Mouse (Mus musculus): Measurements from ENCODE around the gene Gm4869. TPM values are rescaled to one million over a fixed set of nuclear protein-coding genes. Genes with fewer than 3 reads are reported as not detected.
"Not testable (repeated sequence)": the region's sequence is repeated elsewhere in the genome, so short reads cannot be mapped to it uniquely, and the experiment has no call there.

Gene Gm4869
- polyA plus RNA-seq, 1 experiment from 2014 or later: not detected

GRCm38 (mm10) chr5:140464943-140465342 is 19.5 kb downstream of the Gm4869 start:
- Histone ChIP-seq H3K4me1 (replicated peaks) (no peaks in the 10 kb centered on the region), H3K27ac (ENCODE audit: poor library complexity, severe bottlenecking) (no peak overlapping the region), H3K4me2 (no peak overlapping the region), H3K36me3 (no peaks in the 10 kb centered on the region), H3K9ac (no peak overlapping the region), H3K27me3 (replicated peaks) (0 out of 2 replicates have a peak, but pooled peaks cover 6% of the 10 kb centered on the region), H3K9me3 (replicated peaks) (peaks cover 19% of the 10 kb centered on the region), H3K4me3 (no peak overlapping the region)
- ATAC-seq (ENCODE audit: insufficient number of reproducible peaks, low FRiP score): no peak
- 84% methylated on average over 2 of the region's 2 CpGs for WGBS

DNA sequence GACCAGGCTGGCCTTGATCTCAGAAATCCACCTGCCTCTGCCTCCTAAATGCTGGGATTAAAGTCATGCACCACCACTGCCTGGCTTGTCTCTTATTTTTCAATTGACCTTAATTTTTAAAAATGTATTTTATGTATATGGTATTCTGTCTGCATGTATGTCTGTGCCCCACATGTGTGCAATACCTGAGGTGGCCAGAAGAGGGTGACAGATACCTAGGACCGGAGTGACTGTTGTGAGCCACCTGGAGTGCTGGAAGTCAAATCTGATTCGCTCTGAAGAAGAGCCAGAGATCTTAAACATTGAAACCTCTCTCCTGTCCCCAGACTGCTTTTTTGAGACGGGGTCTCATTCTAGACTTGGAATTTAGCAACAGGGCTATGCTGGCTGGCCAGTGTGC is 26.9 kb downstream of the Gm4869 start:
- Histone ChIP-seq H3K36me3 (no peaks in the 10 kb centered on the region), H3K9me3 (replicated peaks) (peaks cover 9% of the 10 kb centered on the region), H3K4me3 (no peak overlapping the region), H3K4me1 (replicated peaks) (no peaks in the 10 kb centered on the region), H3K27me3 (replicated peaks) (0 out of 2 replicates have a peak, but pooled peaks cover 6% of the 10 kb centered on the region), H3K9ac (no peak overlapping the region), H3K4me2 (no peak overlapping the region), H3K27ac (ENCODE audit: poor library complexity, severe bottlenecking) (no peak overlapping the region)
- WGBS: 65% methylated on average over 3 of the region's 3 CpGs
- ATAC-seq (ENCODE audit: insufficient number of reproducible peaks, low FRiP score): no peak

DNA sequence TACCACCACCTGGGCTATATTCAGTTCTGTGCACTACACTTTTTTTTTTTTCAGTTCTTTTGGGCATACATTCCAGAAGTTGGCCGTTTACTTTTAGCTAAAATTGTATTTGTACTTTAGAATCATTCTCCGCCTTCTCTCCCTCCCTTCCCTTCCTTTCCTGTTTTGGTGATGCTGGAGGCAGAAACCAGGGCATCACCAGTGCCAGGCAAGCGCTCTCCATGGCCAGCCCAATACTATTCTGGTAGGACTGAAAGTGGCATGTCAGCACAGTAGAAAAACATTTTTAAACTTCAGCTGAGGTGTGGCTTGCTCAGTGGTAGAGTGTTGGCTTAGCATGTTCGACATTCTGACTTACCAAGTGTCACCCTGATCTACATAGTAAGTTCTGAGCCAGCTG is 36.0 kb downstream of the Gm4869 start:
- ATAC-seq (ENCODE audit: insufficient number of reproducible peaks, low FRiP score): no peak
- Histone ChIP-seq H3K4me2 (no peak overlapping the region), H3K9ac (no peak overlapping the region), H3K27me3 (replicated peaks) (peaks cover 8% of the 10 kb centered on the region), H3K36me3 (no peaks in the 10 kb centered on the region), H3K4me1 (replicated peaks) (no peaks in the 10 kb centered on the region), H3K27ac (ENCODE audit: poor library complexity, severe bottlenecking) (no peak overlapping the region), H3K4me3 (no peak overlapping the region), H3K9me3 (replicated peaks) (peaks cover 8% of the 10 kb centered on the region; the same call in 1 of the 2 replicates)
- WGBS: 75% methylated on average over 4 of the region's 4 CpGs

GRCm38 (mm10) chr5:140491142-140491541 is 45.7 kb downstream of the Gm4869 start:
- no peak overlapping the region for H3K4me2 ChIP-seq
- WGBS: 56% methylated on average over 6 of the region's 6 CpGs

GRCm38 (mm10) chr5:140492684-140493233 is 47.3 kb downstream of the Gm4869 start:
- Histone ChIP-seq H3K4me1 (replicated peaks) (no peaks in the 10 kb centered on the region), H3K9me3 (replicated peaks) (no peaks in the 10 kb centered on the region), H3K9ac (no peak overlapping the region), H3K27me3 (replicated peaks) (peaks cover 5% of the 10 kb centered on the region), H3K4me2 (no peak overlapping the region), H3K36me3 (no peaks in the 10 kb centered on the region), H3K27ac (ENCODE audit: poor library complexity, severe bottlenecking) (no peak overlapping the region), H3K4me3 (no peak overlapping the region)
- 29% methylated on average over 11 of the region's 11 CpGs for WGBS
- ATAC-seq (ENCODE audit: insufficient number of reproducible peaks, low FRiP score): no peak

More at GRCm38 (mm10) chr5:140491142-140491541, 45.7 kb downstream of the Gm4869 start:
- no peak for ATAC-seq (ENCODE audit: insufficient number of reproducible peaks, low FRiP score)
- no peaks in the 10 kb centered on the region for H3K36me3 ChIP-seq
- no peak overlapping the region for H3K4me3 ChIP-seq
- no peak overlapping the region for H3K9ac ChIP-seq
- H3K27me3 ChIP-seq (replicated peaks): peaks cover 15% of the 10 kb centered on the region
- no peak overlapping the region for H3K27ac ChIP-seq (ENCODE audit: poor library complexity, severe bottlenecking)
- no peaks in the 10 kb centered on the region for H3K9me3 ChIP-seq (replicated peaks)
- no peaks in the 10 kb centered on the region for H3K4me1 ChIP-seq (replicated peaks)

DNA sequence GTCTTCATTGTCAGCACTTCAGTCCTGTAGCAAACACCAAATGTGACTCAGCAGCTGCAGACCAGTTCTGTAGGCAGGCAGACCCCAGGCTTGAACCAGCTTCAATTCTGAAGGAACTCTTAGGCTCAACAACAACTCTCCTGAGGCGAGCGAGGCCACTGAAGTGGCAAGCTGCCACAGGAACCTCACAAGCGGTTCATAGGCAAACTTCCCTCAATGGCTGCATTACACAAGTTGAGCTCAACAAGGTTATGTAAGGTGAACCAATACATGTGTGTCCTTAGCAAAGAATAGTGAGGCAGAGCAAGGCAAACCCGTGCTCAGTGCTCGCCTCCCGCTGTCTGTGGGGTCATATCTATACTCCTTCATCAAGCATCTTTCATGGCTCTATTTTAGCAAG is 52.7 kb downstream of the Gm4869 start:
- ATAC-seq (ENCODE audit: insufficient number of reproducible peaks, low FRiP score): no peak
- Histone ChIP-seq H3K4me3 (no peak overlapping the region), H3K27me3 (replicated peaks) (no peaks in the 10 kb centered on the region), H3K36me3 (no peaks in the 10 kb centered on the region), H3K27ac (ENCODE audit: poor library complexity, severe bottlenecking) (no peak overlapping the region), H3K9ac (no peak overlapping the region), H3K4me2 (no peak overlapping the region), H3K4me1 (replicated peaks) (peaks cover 12% of the 10 kb centered on the region), H3K9me3 (replicated peaks) (no peaks in the 10 kb centered on the region)
- 73% methylated on average over 6 of the region's 6 CpGs for WGBS

- Histone ChIP-seq H3K4me1 (replicated peaks) (peaks cover 28% of the 10 kb centered on the region), H3K36me3 (no peaks in the 10 kb centered on the region), H3K4me2 (no peak overlapping the region), H3K9ac (no peak overlapping the region), H3K9me3 (replicated peaks) (no peaks in the 10 kb centered on the region), H3K27me3 (replicated peaks) (no peaks in the 10 kb centered on the region), H3K4me3 (no peak overlapping the region), H3K27ac (ENCODE audit: poor library complexity, severe bottlenecking) (no peak overlapping the region)
- ATAC-seq (ENCODE audit: insufficient number of reproducible peaks, low FRiP score): no peak
- 84% methylated on average over 6 of the region's 6 CpGs for whole genome bisulfite sequencing
These were observed 55.3 kb downstream of the Gm4869 start for GRCm38 (mm10) chr5:140500736-140501135.

- Histone ChIP-seq H3K27me3 (replicated peaks) (no peaks in the 10 kb centered on the region), H3K9ac (peak overlapping the region; percentile 49), H3K9me3 (replicated peaks) (no peaks in the 10 kb centered on the region), H3K27ac (ENCODE audit: poor library complexity, severe bottlenecking) (peak overlapping the region; percentile 26), H3K4me3 (peak overlapping the region; percentile 21), H3K4me1 (replicated peaks) (peaks cover 43% of the 10 kb centered on the region), H3K4me2 (peak overlapping the region; percentile 67), H3K36me3 (no peaks in the 10 kb centered on the region)
- WGBS: 19% methylated on average over 14 of the region's 14 CpGs
- no peak for ATAC-seq (ENCODE audit: insufficient number of reproducible peaks, low FRiP score)
These were observed 56.8 kb downstream of the Gm4869 start for GRCm38 (mm10) chr5:140501982-140502836.

- peak overlapping the region; percentile 49 for H3K9ac ChIP-seq
- H3K27ac ChIP-seq (ENCODE audit: poor library complexity, severe bottlenecking); H3K27me3 ChIP-seq (replicated peaks); H3K36me3 ChIP-seq; ATAC-seq (ENCODE audit: insufficient number of reproducible peaks, low FRiP score); H3K9me3 ChIP-seq (replicated peaks): not testable (repeated sequence)
- peak overlapping the region; percentile 67 for H3K4me2 ChIP-seq
- peaks cover 49% of the 10 kb centered on the region for H3K4me1 ChIP-seq (replicated peaks)
- WGBS: under 1% methylated on average over 12 of the region's 12 CpGs
- H3K4me3 ChIP-seq: peak overlapping the region; percentile 21
These were observed 57.5 kb downstream of the Gm4869 start for GRCm38 (mm10) chr5:140502925-140503324.

GRCm38 (mm10) chr5:140505208-140505780 is 59.8 kb downstream of the Gm4869 start, which contains the start of gene Chst12:
Gene Chst12, plus strand, starts transcription at chr5:140505550.
- Histone ChIP-seq H3K27me3 (replicated peaks) (no peaks in the 10 kb centered on the region), H3K9me3 (replicated peaks) (no peaks in the 10 kb centered on the region), H3K4me3 (peak within 1 kb of the TSS; percentile 63), H3K27ac (ENCODE audit: poor library complexity, severe bottlenecking) (peak within 1 kb of the TSS; percentile 15; the same call in 1 of the 2 replicates), H3K36me3 (no peaks in the 10 kb centered on the region), H3K9ac (peak within 1 kb of the TSS; percentile 76), H3K4me1 (replicated peaks) (peaks cover 65% of the 10 kb centered on the region), H3K4me2 (peak within 1 kb of the TSS; percentile 89)
- peak; percentile 95 for ATAC-seq (ENCODE audit: insufficient number of reproducible peaks, low FRiP score)
- WGBS: under 1% methylated on average over 38 of the region's 38 CpGs

DNA sequence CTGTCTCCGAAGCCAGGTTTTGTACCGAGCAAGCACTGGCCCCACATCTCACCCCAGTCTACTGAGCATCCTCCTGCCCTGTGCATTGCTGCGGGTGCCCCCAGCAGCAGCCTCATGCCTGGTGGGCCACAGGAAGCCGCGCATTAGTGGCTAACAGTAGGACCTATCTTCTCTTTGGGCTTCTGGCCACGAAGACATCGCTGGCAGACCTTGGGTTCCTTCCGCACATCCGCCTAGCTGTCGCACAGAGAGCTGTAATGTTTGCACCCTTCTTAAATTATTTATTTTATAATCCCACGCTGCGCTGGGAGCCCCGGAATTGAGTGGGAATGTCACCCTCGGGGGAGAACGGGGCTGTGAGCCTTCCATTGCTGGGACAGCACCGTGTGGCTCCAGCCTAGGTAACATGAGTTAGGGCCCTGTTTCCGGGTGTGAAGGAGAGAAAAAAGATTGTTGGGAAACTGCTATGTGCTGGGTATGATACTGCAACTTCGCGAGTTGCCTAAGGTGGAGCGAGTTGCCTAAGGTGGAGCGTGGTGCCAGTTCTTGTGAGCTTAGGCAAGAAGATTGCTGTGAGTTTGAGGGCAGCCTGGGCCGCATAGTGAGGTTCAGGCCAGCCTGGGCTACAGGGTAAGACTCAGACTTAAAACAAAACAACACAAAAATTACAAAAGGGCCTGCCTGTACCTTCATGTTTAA is 60.8 kb downstream of the Gm4869 start:
- Histone ChIP-seq H3K27ac (ENCODE audit: poor library complexity, severe bottlenecking) (no peak overlapping the region), H3K36me3 (no peaks in the 10 kb centered on the region), H3K4me3 (peak overlapping the region; percentile 63), H3K9me3 (replicated peaks) (no peaks in the 10 kb centered on the region), H3K9ac (peak overlapping the region; percentile 76), H3K27me3 (replicated peaks) (no peaks in the 10 kb centered on the region), H3K4me2 (peak overlapping the region; percentile 89), H3K4me1 (replicated peaks) (peaks cover 68% of the 10 kb centered on the region)
- ATAC-seq (ENCODE audit: insufficient number of reproducible peaks, low FRiP score): no peak
- WGBS: 37% methylated on average over 22 of the region's 22 CpGs

Measured in heart, embryonic 12.5 days (tissue).